Mouse (Mus musculus) hindlimb bud, embryonic 11.5 days (tissue): ENCODE results near the gene Hltf.
"Not testable (repeated sequence)": the region's sequence is repeated elsewhere in the genome, so short reads cannot be mapped to it uniquely, and the experiment has no call there.

ENCODE experiments used
- DNase-seq: peaks from one replicate; pipeline ENCODE4 v3.0.0-alpha.2; 2012; ENCODE audit warnings: low read depth, low spot score; ENCODE audit errors: extremely low spot score

The Hltf gene

GRCm38 (mm10) chr3:20104318-20104717, 46.7 kb downstream of the Hltf start:
- DNase-seq, result no peak

- DNase-seq, result no peak
These were observed 47.2 kb downstream of the Hltf start for GRCm38 (mm10) chr3:20104776-20105175.

- no peak for DNase-seq
These were observed 51.3 kb downstream of the Hltf start for GRCm38 (mm10) chr3:20108881-20109280.

- DNase-seq, result no peak
These were observed 54.3 kb downstream of the Hltf start for GRCm38 (mm10) chr3:20111913-20112312.

GRCm38 (mm10) chr3:20119044-20119591, 61.5 kb downstream of the Hltf start:
- no peak for DNase-seq

GRCm38 (mm10) chr3:20119686-20120244, 62.2 kb downstream of the Hltf start:
- no peak for DNase-seq

GRCm38 (mm10) chr3:20121582-20121981, 64.0 kb downstream of the Hltf start:
- DNase-seq, result not testable (repeated sequence)

GRCm38 (mm10) chr3:20125604-20126003, 68.0 kb downstream of the Hltf start:
- no peak for DNase-seq

- no peak for DNase-seq
These were observed 69.5 kb downstream of the Hltf start for GRCm38 (mm10) chr3:20127047-20127595.

GRCm38 (mm10) chr3:20129491-20129890, 71.9 kb downstream of the Hltf start:
- DNase-seq, result no peak

GRCm38 (mm10) chr3:20130456-20131349, 73.1 kb downstream of the Hltf start:
- no peak for DNase-seq

- DNase-seq, result no peak
These were observed 73.7 kb downstream of the Hltf start for GRCm38 (mm10) chr3:20131350-20131720.

GRCm38 (mm10) chr3:20132731-20133130, 75.1 kb downstream of the Hltf start:
- no peak for DNase-seq

- no peak for DNase-seq
These were observed 76.1 kb downstream of the Hltf start for GRCm38 (mm10) chr3:20133745-20134144.

GRCm38 (mm10) chr3:20134545-20134944, 76.9 kb downstream of the Hltf start:
- no peak for DNase-seq

- DNase-seq, result no peak
These were observed 79.4 kb downstream of the Hltf start for GRCm38 (mm10) chr3:20136868-20137581.

- DNase-seq, result no peak
These were observed 83.6 kb downstream of the Hltf start for GRCm38 (mm10) chr3:20141240-20141639.

- DNase-seq, result no peak
These were observed 84.1 kb downstream of the Hltf start for GRCm38 (mm10) chr3:20141679-20142078.

GRCm38 (mm10) chr3:20142101-20142500, 84.5 kb downstream of the Hltf start:
- no peak for DNase-seq

- DNase-seq, result no peak
These were observed 85.0 kb downstream of the Hltf start for GRCm38 (mm10) chr3:20142576-20142975.

- no peak for DNase-seq
These were observed 86.1 kb downstream of the Hltf start for GRCm38 (mm10) chr3:20143726-20144125.
